Mouse (Mus musculus): Measurements from ENCODE around the gene Ntsr1. TPM values are rescaled to one million over a fixed set of nuclear protein-coding genes. Genes with fewer than 3 reads are reported as not detected.

Gene Ntsr1
- polyA plus RNA-seq (2015; fragmentation: Nextera tagmentation; extraction: Ambion mirVana), result 0.89 and 1.3 TPM in 2 replicates

DNA sequence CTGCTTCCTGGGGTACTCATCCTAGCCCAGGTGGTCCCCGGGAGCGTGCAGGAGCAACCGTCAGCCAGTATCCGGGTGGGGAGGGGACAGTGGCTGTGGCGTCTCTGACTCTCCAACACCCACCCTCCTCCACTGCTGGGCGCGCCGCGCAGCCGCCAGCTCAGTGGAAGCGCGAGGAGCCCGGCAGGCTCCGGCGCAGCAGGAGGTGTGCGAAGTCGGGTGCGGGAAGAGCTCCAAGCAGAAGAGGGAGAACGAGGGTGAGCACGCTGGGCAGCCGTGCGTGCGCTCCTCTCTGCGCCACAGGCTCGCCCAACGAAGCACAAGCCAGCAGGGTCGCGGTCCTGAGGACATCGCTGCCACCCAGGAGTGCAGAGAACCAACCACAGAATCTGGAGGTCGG, at the start of gene Ntsr1:
Ntsr1 (plus strand) TSS at position 236 of the 400 bp plus-strand sequence.
- H3K9me3 ChIP-seq, result no peaks in the 10 kb centered on the region
- H3K36me3 ChIP-seq, result no peaks in the 10 kb centered on the region
- H3K9ac ChIP-seq, result 0 out of 2 replicates have a peak within 1 kb of the TSS, but pooled peaks have one; percentile 13
- H3K4me1 ChIP-seq, result peaks cover 29% of the 10 kb centered on the region
- ATAC-seq (ENCODE audit: borderline replicate concordance, extremely low read depth, low FRiP score, low TSS enrichment), result peak; percentile 21; the same call in 1 of the 2 replicates
- peak within 1 kb of the TSS; percentile 31 for H3K4me3 ChIP-seq
- H3K4me2 ChIP-seq, result peak within 1 kb of the TSS; percentile 70
- WGBS, result under 1% methylated on average over 30 of the region's 30 CpGs
- H3K27ac ChIP-seq, result 0 out of 2 replicates have a peak within 1 kb of the TSS, but pooled peaks have one; percentile 1
- peaks cover 49% of the 10 kb centered on the region for H3K27me3 ChIP-seq

DNA sequence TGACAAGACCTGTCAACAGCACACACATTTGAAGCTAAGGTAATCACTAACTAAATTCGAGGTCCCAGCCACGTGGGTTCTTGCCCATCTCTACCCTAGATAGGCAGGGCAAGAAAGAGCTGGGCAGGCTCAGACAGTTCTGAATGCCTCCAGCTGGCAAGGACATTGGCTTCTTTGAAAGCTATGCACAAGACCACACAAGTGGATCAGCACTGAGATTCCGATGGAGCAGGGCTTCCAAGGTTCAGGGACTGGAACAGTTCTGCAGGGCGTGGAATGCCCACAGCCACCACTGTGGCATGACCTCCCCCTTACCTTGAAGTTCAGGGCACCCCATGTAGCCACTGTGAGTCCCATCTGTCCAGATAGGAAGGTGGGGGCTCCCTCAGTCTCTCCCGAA, 49.2 kb upstream of the Ntsr1 start:
- H3K36me3 ChIP-seq, result no peaks in the 10 kb centered on the region
- WGBS, result 68% methylated on average over 5 of the region's 5 CpGs
- ATAC-seq (ENCODE audit: borderline replicate concordance, extremely low read depth, low FRiP score, low TSS enrichment), result no peak
- peaks cover 11% of the 10 kb centered on the region; the same call in 1 of the 2 replicates for H3K27me3 ChIP-seq
- H3K4me1 ChIP-seq, result peaks cover under 1% of the 10 kb centered on the region; the same call in 1 of the 2 replicates
- no peak overlapping the region for H3K9ac ChIP-seq
- no peak overlapping the region for H3K4me2 ChIP-seq
- H3K4me3 ChIP-seq, result no peak overlapping the region
- H3K27ac ChIP-seq, result no peak overlapping the region
- no peaks in the 10 kb centered on the region for H3K9me3 ChIP-seq

- Histone ChIP-seq H3K4me3 (peak within 1 kb of the TSS; percentile 47), H3K27ac (no peak within 1 kb of the TSS), H3K9ac (peak within 1 kb of the TSS; percentile 25; the same call in 1 of the 2 replicates), H3K9me3 (no peaks in the 10 kb centered on the region), H3K27me3 (peaks cover 46% of the 10 kb centered on the region), H3K36me3 (no peaks in the 10 kb centered on the region), H3K4me2 (peak within 1 kb of the TSS; percentile 91), H3K4me1 (peaks cover 21% of the 10 kb centered on the region)
- WGBS, result 2% methylated on average over 65 of the region's 65 CpGs
- ATAC-seq (ENCODE audit: borderline replicate concordance, extremely low read depth, low FRiP score, low TSS enrichment), result peak; percentile 95
These were observed 43.8 kb upstream of the Ntsr1 start, which contains the start of gene Slco4a1 for GRCm38 (mm10) chr2:180455723-180456698. Gene Slco4a1, plus strand, starts transcription at chr2:180456245.

DNA sequence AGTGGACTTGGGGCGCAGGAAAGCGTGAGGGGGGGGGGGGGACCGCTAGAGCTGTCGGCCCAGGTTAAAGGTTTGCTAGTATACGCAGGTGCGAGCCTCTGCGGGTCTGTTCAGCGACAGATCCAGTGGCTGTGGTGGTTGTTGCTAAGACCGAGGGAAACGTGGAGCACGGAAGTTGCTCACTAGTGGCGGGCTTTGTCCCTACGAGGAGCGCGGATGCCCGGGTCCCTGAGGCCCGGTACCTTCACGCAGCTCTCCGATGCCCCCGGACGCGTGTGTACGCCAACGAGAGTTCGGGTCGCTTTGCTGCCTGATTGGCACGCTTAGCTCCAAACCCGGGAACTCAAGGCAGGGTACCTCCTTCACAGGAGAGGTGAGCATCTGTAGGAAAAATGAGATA, 43.1 kb upstream of the Ntsr1 start:
- Histone ChIP-seq H3K9me3 (no peaks in the 10 kb centered on the region), H3K4me2 (peak overlapping the region; percentile 91), H3K36me3 (no peaks in the 10 kb centered on the region), H3K4me1 (peaks cover 25% of the 10 kb centered on the region), H3K27ac (no peak overlapping the region), H3K9ac (no peak overlapping the region), H3K27me3 (peaks cover 46% of the 10 kb centered on the region), H3K4me3 (peak overlapping the region; percentile 47)
- no peak for ATAC-seq (ENCODE audit: borderline replicate concordance, extremely low read depth, low FRiP score, low TSS enrichment)
- 2% methylated on average over 24 of the region's 28 CpGs for WGBS

- Histone ChIP-seq H3K36me3 (no peaks in the 10 kb centered on the region), H3K4me3 (no peak overlapping the region), H3K27ac (no peak overlapping the region), H3K9me3 (no peaks in the 10 kb centered on the region), H3K4me1 (peaks cover 28% of the 10 kb centered on the region), H3K27me3 (peaks cover 46% of the 10 kb centered on the region), H3K9ac (no peak overlapping the region), H3K4me2 (no peak overlapping the region)
- WGBS, result 63% methylated on average over 2 of the region's 2 CpGs
- no peak for ATAC-seq (ENCODE audit: borderline replicate concordance, extremely low read depth, low FRiP score, low TSS enrichment)
These were observed 42.1 kb upstream of the Ntsr1 start for GRCm38 (mm10) chr2:180457680-180458079.

- WGBS, result 80% methylated on average over 4 of the region's 4 CpGs
- Histone ChIP-seq H3K27me3 (peaks cover 49% of the 10 kb centered on the region), H3K9me3 (no peaks in the 10 kb centered on the region), H3K4me2 (no peak overlapping the region), H3K4me3 (no peak overlapping the region), H3K27ac (no peak overlapping the region), H3K4me1 (peaks cover 35% of the 10 kb centered on the region), H3K36me3 (no peaks in the 10 kb centered on the region), H3K9ac (no peak overlapping the region)
- ATAC-seq (ENCODE audit: borderline replicate concordance, extremely low read depth, low FRiP score, low TSS enrichment), result no peak
These were observed 40.3 kb upstream of the Ntsr1 start for GRCm38 (mm10) chr2:180459437-180459836.

GRCm38 (mm10) chr2:180460801-180461200, 39.0 kb upstream of the Ntsr1 start:
- Histone ChIP-seq H3K36me3 (no peaks in the 10 kb centered on the region), H3K4me2 (no peak overlapping the region), H3K9ac (no peak overlapping the region), H3K4me1 (peaks cover 32% of the 10 kb centered on the region), H3K9me3 (no peaks in the 10 kb centered on the region), H3K4me3 (no peak overlapping the region), H3K27ac (no peak overlapping the region), H3K27me3 (peaks cover 40% of the 10 kb centered on the region)
- no peak for ATAC-seq (ENCODE audit: borderline replicate concordance, extremely low read depth, low FRiP score, low TSS enrichment)
- WGBS, result 51% methylated on average over 8 of the region's 8 CpGs

- Histone ChIP-seq H3K27me3 (peaks cover 22% of the 10 kb centered on the region), H3K36me3 (no peaks in the 10 kb centered on the region), H3K4me1 (0 out of 2 replicates have a peak, but pooled peaks cover 21% of the 10 kb centered on the region), H3K9me3 (no peaks in the 10 kb centered on the region), H3K4me3 (no peak overlapping the region), H3K9ac (no peak overlapping the region), H3K27ac (no peak overlapping the region; the same call in 1 of the 2 replicates), H3K4me2 (peak overlapping the region; percentile 16; the same call in 1 of the 2 replicates)
- WGBS, result 54% methylated on average over 8 of the region's 8 CpGs
- ATAC-seq (ENCODE audit: borderline replicate concordance, extremely low read depth, low FRiP score, low TSS enrichment), result no peak
These were observed 37.2 kb upstream of the Ntsr1 start for GRCm38 (mm10) chr2:180462593-180462992.

- Histone ChIP-seq H3K27ac (no peak overlapping the region), H3K4me3 (no peak overlapping the region), H3K9me3 (no peaks in the 10 kb centered on the region), H3K9ac (no peak overlapping the region), H3K4me1 (0 out of 2 replicates have a peak, but pooled peaks cover 11% of the 10 kb centered on the region), H3K27me3 (peaks cover 8% of the 10 kb centered on the region; the same call in 1 of the 2 replicates), H3K4me2 (no peak overlapping the region), H3K36me3 (no peaks in the 10 kb centered on the region)
- ATAC-seq (ENCODE audit: borderline replicate concordance, extremely low read depth, low FRiP score, low TSS enrichment), result no peak
- whole genome bisulfite sequencing, result 57% methylated on average over 7 of the region's 7 CpGs
These were observed 33.3 kb upstream of the Ntsr1 start for GRCm38 (mm10) chr2:180466505-180466904.

GRCm38 (mm10) chr2:180468871-180469270, 30.9 kb upstream of the Ntsr1 start:
- H3K9me3 ChIP-seq, result no peaks in the 10 kb centered on the region
- H3K36me3 ChIP-seq, result no peaks in the 10 kb centered on the region
- no peak overlapping the region for H3K4me3 ChIP-seq
- H3K27me3 ChIP-seq, result peaks cover 8% of the 10 kb centered on the region; the same call in 1 of the 2 replicates
- H3K4me1 ChIP-seq, result peaks cover 9% of the 10 kb centered on the region
- H3K4me2 ChIP-seq, result no peak overlapping the region
- 89% methylated on average over 8 of the region's 8 CpGs for WGBS
- no peak overlapping the region for H3K27ac ChIP-seq
- ATAC-seq (ENCODE audit: borderline replicate concordance, extremely low read depth, low FRiP score, low TSS enrichment), result no peak
- H3K9ac ChIP-seq, result no peak overlapping the region

GRCm38 (mm10) chr2:180469768-180470167, 30.0 kb upstream of the Ntsr1 start:
- Histone ChIP-seq H3K27me3 (no peaks in the 10 kb centered on the region), H3K36me3 (no peaks in the 10 kb centered on the region), H3K27ac (no peak overlapping the region), H3K9me3 (no peaks in the 10 kb centered on the region), H3K9ac (no peak overlapping the region), H3K4me3 (no peak overlapping the region), H3K4me2 (no peak overlapping the region), H3K4me1 (peaks cover 8% of the 10 kb centered on the region)
- WGBS, result 58% methylated on average over 9 of the region's 9 CpGs
- no peak for ATAC-seq (ENCODE audit: borderline replicate concordance, extremely low read depth, low FRiP score, low TSS enrichment)

All from lung, embryonic 15.5 days (tissue).